Mouse (Mus musculus) heart, postnatal 4 days (tissue): ENCODE measurements around the gene Scamp2. TPM values are rescaled to one million over a fixed set of nuclear protein-coding genes. Genes with fewer than 3 reads are reported as not detected.

Experiments
- DNase-seq: peaks from one replicate; pipeline ENCODE4 v3.0.0; 2021
- total RNA-seq, 2 experiments: library from RNA; stranded (reverse); gene quantifications; 2 replicates each; pipeline ENCODE4 v1.2.3; 2021

Gene Scamp2
- total RNA-seq, 2 experiments from 2014 or later, result 34.5 to 37.0 TPM

DNA sequence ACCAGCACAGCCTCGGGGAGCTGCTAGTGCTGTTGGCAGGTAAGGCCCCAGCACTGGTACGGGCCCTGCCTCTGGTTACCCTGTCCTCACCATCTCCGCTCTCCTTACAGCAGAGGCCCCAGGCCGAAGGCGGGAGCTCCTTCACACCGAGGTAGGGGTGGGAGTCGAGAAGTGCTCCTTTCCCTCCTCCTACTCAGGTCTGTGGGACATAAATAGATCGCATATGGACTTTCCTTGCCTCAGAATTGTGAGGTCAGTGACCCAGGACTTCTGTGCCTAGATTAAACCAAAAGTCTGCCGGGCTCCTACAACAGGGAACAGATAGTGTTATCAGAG lies 33.4 kb downstream of the Scamp2 start:
- DNase-seq, result no peak

DNA sequence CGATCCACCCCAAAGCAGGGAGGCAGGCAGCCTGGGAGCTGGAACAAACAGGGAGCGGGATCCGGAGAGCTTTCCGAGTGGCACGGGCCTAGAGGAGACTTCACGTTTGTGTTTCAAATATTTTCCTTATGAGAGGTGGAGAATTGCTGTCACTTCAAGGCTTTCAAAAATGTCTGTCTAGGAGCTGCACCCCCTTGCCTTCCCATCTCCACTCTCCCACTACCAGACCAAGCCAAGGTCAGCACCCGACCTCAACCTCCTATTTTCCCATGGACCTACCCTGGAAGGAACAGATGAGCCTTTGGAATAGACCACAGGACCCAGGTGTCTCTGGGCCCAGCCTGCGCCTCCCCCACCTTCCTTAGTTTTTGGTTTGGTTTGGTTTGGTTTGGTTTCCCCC lies 36.5 kb downstream of the Scamp2 start:
- DNase-seq, result no peak

- DNase-seq, result peak; percentile 31
Observed at GRCm38 (mm10) chr9:57597929-57598382, 37.2 kb downstream of the Scamp2 start.

DNA sequence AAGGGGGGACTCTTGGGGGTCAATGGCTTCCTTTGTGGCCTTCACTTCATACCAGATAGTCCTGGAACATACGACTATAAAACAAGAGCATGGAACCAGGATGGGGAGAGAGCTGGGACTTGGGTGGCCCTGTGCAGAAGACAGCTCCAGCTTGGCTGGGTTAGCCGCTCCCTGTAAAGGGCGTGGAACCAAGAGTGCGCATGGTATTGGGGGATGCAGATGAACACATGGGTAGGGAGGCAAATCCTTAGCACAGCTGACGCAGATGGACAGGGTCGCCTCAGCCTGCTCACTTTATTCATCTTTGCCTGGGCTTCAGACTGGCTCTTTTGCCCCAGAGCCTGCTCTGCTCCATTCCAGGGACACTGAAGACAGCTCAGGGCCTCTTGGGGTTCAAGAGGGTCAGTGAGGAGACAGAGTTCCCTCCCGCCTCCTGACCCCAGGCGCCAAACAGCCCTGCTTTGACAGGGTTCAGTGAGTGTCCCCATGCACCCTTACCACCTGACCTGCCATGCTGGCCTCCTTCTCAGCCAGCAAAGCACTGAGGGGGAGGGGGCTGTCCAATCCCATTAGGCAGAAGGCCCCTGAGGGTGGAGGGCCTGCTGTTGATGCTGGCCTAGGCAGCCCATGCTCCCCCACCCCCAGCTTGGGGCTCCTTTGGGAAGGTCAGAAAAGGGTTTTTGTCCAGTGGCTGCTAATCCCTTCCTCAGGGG lies 38.3 kb downstream of the Scamp2 start:
- DNase-seq, result no peak

GRCm38 (mm10) chr9:57600620-57601352 lies 40.0 kb downstream of the Scamp2 start:
- peak; percentile 69 for DNase-seq

- DNase-seq, result peak; percentile 38
Observed at GRCm38 (mm10) chr9:57601353-57601706, 40.6 kb downstream of the Scamp2 start.

- no peak for DNase-seq
Observed at GRCm38 (mm10) chr9:57602098-57602497, 41.4 kb downstream of the Scamp2 start.

DNA sequence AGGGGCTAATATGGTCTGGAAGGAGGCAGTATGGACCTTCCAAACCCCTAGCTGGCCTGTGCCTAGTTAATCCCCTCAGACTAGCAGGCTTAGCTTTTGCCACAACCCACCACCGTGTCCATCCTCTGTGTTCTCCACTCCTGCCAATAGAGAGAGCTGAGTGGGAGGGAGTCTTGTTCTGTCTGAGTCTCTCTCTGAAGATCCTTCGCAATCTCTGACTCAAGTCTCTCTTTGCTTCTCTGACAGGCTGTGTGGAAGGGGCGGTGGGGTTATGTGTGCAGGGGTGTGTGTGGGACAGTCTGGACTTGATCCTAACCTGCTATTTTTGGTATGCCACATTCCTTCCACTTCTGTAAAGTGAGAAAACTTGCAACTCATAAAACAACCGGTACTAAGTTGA lies 44.1 kb downstream of the Scamp2 start:
- DNase-seq, result no peak

GRCm38 (mm10) chr9:57605503-57605902 lies 44.8 kb downstream of the Scamp2 start:
- DNase-seq, result no peak

GRCm38 (mm10) chr9:57606139-57606851 lies 45.6 kb downstream of the Scamp2 start, which contains the start of gene Cplx3:
TSS of gene Cplx3 (minus strand) at chr9:57606281.
- peak; percentile 79 for DNase-seq

- DNase-seq, result no peak
Observed at GRCm38 (mm10) chr9:57609803-57610202, 49.1 kb downstream of the Scamp2 start.

- DNase-seq, result no peak
Observed at GRCm38 (mm10) chr9:57610359-57610826, 49.6 kb downstream of the Scamp2 start.

DNA sequence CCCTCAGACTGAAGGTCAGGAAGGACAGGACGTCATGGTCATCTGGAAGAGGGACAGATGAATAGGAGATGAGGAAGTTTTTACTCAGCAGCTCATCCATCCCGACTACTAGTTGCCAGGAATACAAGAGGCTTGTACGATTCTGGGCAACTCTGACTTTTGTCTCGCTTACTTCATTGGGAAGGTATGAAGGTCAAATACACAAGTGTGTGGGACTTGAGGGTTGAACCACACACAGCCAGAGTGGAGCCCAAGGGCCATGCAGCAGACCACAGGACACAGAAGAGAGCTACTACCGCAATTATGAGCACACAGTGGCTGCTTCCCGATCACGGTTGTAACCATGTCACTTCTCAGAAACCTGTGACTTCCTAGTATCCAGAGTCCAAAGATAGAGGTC lies 51.8 kb downstream of the Scamp2 start:
- DNase-seq, result no peak

GRCm38 (mm10) chr9:57613975-57614374 lies 53.2 kb downstream of the Scamp2 start:
- peak; percentile 49 for DNase-seq

DNA sequence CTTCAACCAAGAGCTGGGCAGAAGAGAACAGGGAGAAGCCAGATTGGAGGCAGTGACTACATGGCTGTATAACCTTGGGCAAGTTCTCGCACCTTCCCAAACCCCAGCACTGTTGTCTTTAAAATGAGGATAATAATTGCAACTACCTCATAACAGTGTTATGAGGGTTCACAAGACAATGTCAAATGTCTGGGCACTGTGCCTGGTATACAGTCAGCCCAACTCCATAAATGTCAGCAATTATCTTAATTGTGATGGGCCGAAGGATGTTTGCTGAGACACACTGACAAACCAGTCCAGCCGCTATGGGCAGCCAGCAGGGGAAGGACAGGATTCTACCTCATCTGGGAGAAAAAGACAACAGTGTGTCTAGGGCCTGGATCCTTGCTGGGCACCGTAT lies 54.0 kb downstream of the Scamp2 start:
- no peak for DNase-seq

- no peak for DNase-seq
Observed at GRCm38 (mm10) chr9:57617556-57618169, 56.9 kb downstream of the Scamp2 start.

GRCm38 (mm10) chr9:57618854-57619253 lies 58.1 kb downstream of the Scamp2 start:
- DNase-seq, result no peak

DNA sequence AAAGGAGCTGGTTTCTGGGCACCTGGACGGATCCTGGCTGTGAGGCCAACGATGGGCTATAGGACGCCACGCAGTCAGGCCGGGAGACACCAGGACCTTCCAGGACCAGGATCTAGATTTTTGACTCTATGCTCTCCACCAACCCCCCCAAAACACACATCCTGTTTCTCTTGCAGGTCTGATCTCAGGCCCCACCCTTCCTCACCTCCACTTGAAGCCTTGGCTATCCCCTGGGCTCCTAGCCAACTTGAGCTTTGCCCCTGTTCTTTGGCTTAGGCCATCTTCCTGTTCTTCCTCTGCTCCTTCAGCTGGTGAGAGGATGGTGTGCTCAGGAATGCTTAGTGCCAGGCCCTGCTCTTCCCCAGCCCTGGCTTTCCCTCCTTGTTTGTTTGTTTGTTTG lies 59.9 kb downstream of the Scamp2 start, which contains the start of gene Lman1l:
Lman1l (minus strand) TSS at position 101 of the 400 bp plus-strand sequence.
- DNase-seq, result no peak

GRCm38 (mm10) chr9:57624295-57624694 lies 63.6 kb downstream of the Scamp2 start:
- no peak for DNase-seq

- no peak for DNase-seq
Observed at GRCm38 (mm10) chr9:57625674-57626500, 65.1 kb downstream of the Scamp2 start.

DNA sequence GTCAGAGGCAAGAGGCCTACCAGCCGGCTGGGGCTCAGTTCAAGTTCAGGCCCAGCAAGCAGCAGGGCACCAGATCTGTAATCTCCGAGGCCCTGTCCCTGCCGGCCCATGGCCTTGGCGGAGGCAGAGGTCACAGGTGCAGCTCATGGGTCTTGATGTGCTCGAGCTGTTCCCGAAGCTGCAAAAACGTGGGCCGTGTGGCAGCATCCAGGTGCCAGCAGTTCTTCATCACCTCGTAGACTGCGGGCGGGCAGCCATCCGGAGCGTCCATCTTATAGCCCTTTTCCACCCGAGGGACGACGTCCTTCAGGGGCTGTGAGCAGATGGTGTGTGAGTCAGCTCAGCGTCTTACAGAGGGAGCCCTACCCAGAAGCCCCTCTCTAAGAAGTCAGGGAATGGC lies 66.4 kb downstream of the Scamp2 start:
- DNase-seq, result no peak

GRCm38 (mm10) chr9:57627892-57628291 lies 67.1 kb downstream of the Scamp2 start:
- no peak for DNase-seq
